Mouse (Mus musculus): ENCODE measurements at regions not wholly inside any gene's neighbourhood (a gene's known extent, or its start where the extent isn't known, plus 50 kb on each side); places are given as distances from the start of the nearest gene placed in this dataset.

- H3K36me3 ChIP-seq = no peaks in the 10 kb centered on the region
- DNase-seq (ENCODE audit: low spot score) = no peak
- WGBS = 70% methylated on average over 4 of the region's 4 CpGs
These were observed 298.1 kb downstream of the Matn1 start for GRCm38 (mm10) chr4:131242250-131242649.

GRCm38 (mm10) chr4:131243744-131244387 lies 299.7 kb downstream of the Matn1 start:
- peaks cover 10% of the 10 kb centered on the region; the same call in 1 of the 2 replicates for H3K27me3 ChIP-seq (ENCODE audit: insufficient read depth, poor library complexity, severe bottlenecking)
- peaks cover 24% of the 10 kb centered on the region for H3K4me1 ChIP-seq (replicated peaks)
- 30% methylated on average over 9 of the region's 9 CpGs for WGBS
- H3K4me3 ChIP-seq = no peak overlapping the region
- peak; percentile 17 for DNase-seq (ENCODE audit: low spot score)
- peak overlapping the region; percentile 79 for H3K27ac ChIP-seq
- no peaks in the 10 kb centered on the region for H3K36me3 ChIP-seq
- H3K9me3 ChIP-seq = no peaks in the 10 kb centered on the region

More at GRCm38 (mm10) chr4:131242250-131242649, 298.1 kb downstream of the Matn1 start:
- H3K27me3 ChIP-seq (ENCODE audit: insufficient read depth, poor library complexity, severe bottlenecking) = peaks cover 6% of the 10 kb centered on the region; the same call in 1 of the 2 replicates
- peaks cover 26% of the 10 kb centered on the region for H3K4me1 ChIP-seq (replicated peaks)
- H3K4me3 ChIP-seq = no peak overlapping the region
- H3K27ac ChIP-seq = no peak overlapping the region
- H3K9me3 ChIP-seq = no peaks in the 10 kb centered on the region

GRCm38 (mm10) chr4:131252602-131253442 lies 308.6 kb downstream of the Matn1 start:
- Histone ChIP-seq H3K4me1 (replicated peaks) (peaks cover 20% of the 10 kb centered on the region), H3K27ac (peak overlapping the region; percentile 25), H3K27me3 (ENCODE audit: insufficient read depth, poor library complexity, severe bottlenecking) (peaks cover 28% of the 10 kb centered on the region), H3K9me3 (no peaks in the 10 kb centered on the region), H3K4me3 (peak overlapping the region; percentile 44), H3K36me3 (no peaks in the 10 kb centered on the region)
- DNase-seq (ENCODE audit: low spot score) = peak; percentile 82
- 22% methylated on average over 30 of the region's 30 CpGs for WGBS

GRCm38 (mm10) chr4:131253443-131253817 lies 309.2 kb downstream of the Matn1 start:
- H3K27me3 ChIP-seq (ENCODE audit: insufficient read depth, poor library complexity, severe bottlenecking) = peaks cover 28% of the 10 kb centered on the region
- peaks cover 20% of the 10 kb centered on the region for H3K4me1 ChIP-seq (replicated peaks)
- H3K9me3 ChIP-seq = no peaks in the 10 kb centered on the region
- no peak for DNase-seq (ENCODE audit: low spot score)
- H3K27ac ChIP-seq = peak overlapping the region; percentile 25; the same call in 1 of the 2 replicates
- no peaks in the 10 kb centered on the region for H3K36me3 ChIP-seq
- peak overlapping the region; percentile 44 for H3K4me3 ChIP-seq
- 6% methylated on average over 8 of the region's 8 CpGs for WGBS

- Histone ChIP-seq H3K27me3 (ENCODE audit: insufficient read depth, poor library complexity, severe bottlenecking) (peaks cover 22% of the 10 kb centered on the region), H3K4me1 (replicated peaks) (peaks cover 23% of the 10 kb centered on the region), H3K4me3 (no peak overlapping the region), H3K9me3 (no peaks in the 10 kb centered on the region), H3K36me3 (no peaks in the 10 kb centered on the region), H3K27ac (no peak overlapping the region)
- no peak for DNase-seq (ENCODE audit: low spot score)
- 67% methylated on average over 7 of the region's 7 CpGs for WGBS
These were observed 310.1 kb downstream of the Matn1 start for GRCm38 (mm10) chr4:131254243-131254642.

- Histone ChIP-seq H3K4me3 (no peak overlapping the region), H3K4me1 (replicated peaks) (peaks cover 26% of the 10 kb centered on the region), H3K9me3 (no peaks in the 10 kb centered on the region), H3K27ac (no peak overlapping the region), H3K27me3 (ENCODE audit: insufficient read depth, poor library complexity, severe bottlenecking) (peaks cover 24% of the 10 kb centered on the region), H3K36me3 (no peaks in the 10 kb centered on the region)
- WGBS = 44% methylated on average over 6 of the region's 6 CpGs
- DNase-seq (ENCODE audit: low spot score) = peak; percentile 30
These were observed 310.5 kb downstream of the Matn1 start for GRCm38 (mm10) chr4:131254691-131255090.

- Histone ChIP-seq H3K9me3 (no peaks in the 10 kb centered on the region), H3K27ac (peak overlapping the region; percentile 43; the same call in 1 of the 2 replicates), H3K4me3 (no peak overlapping the region), H3K36me3 (no peaks in the 10 kb centered on the region), H3K27me3 (ENCODE audit: insufficient read depth, poor library complexity, severe bottlenecking) (peaks cover 14% of the 10 kb centered on the region), H3K4me1 (replicated peaks) (peaks cover 29% of the 10 kb centered on the region)
- DNase-seq (ENCODE audit: low spot score) = no peak
- 61% methylated on average over 2 of the region's 2 CpGs for WGBS
These were observed 317.1 kb downstream of the Matn1 start for GRCm38 (mm10) chr4:131261236-131261635.

- Histone ChIP-seq H3K9me3 (no peaks in the 10 kb centered on the region), H3K36me3 (no peaks in the 10 kb centered on the region), H3K4me3 (no peak overlapping the region), H3K4me1 (replicated peaks) (peaks cover 33% of the 10 kb centered on the region), H3K27ac (no peak overlapping the region), H3K27me3 (ENCODE audit: insufficient read depth, poor library complexity, severe bottlenecking) (peaks cover 19% of the 10 kb centered on the region)
- WGBS = 76% methylated on average over 6 of the region's 6 CpGs
- DNase-seq (ENCODE audit: low spot score) = no peak
These were observed 318.7 kb downstream of the Matn1 start for GRCm38 (mm10) chr4:131262909-131263308.

- 6% methylated on average over 9 of the region's 9 CpGs for WGBS
- no peak overlapping the region for H3K27ac ChIP-seq
- peaks cover 32% of the 10 kb centered on the region for H3K27me3 ChIP-seq (ENCODE audit: insufficient read depth, poor library complexity, severe bottlenecking)
- peaks cover 31% of the 10 kb centered on the region for H3K4me1 ChIP-seq (replicated peaks)
- no peaks in the 10 kb centered on the region for H3K9me3 ChIP-seq
- no peak overlapping the region for H3K4me3 ChIP-seq
- no peak for DNase-seq (ENCODE audit: low spot score)
- H3K36me3 ChIP-seq = no peaks in the 10 kb centered on the region
These were observed 322.6 kb downstream of the Matn1 start for GRCm38 (mm10) chr4:131266764-131267163.

GRCm38 (mm10) chr4:131267760-131268159 lies 323.6 kb downstream of the Matn1 start:
- Histone ChIP-seq H3K4me3 (no peak overlapping the region), H3K4me1 (replicated peaks) (peaks cover 29% of the 10 kb centered on the region), H3K27me3 (ENCODE audit: insufficient read depth, poor library complexity, severe bottlenecking) (peaks cover 34% of the 10 kb centered on the region), H3K27ac (no peak overlapping the region), H3K36me3 (no peaks in the 10 kb centered on the region), H3K9me3 (no peaks in the 10 kb centered on the region)
- 70% methylated on average over 10 of the region's 10 CpGs for WGBS
- DNase-seq (ENCODE audit: low spot score) = no peak

- H3K9me3 ChIP-seq = no peaks in the 10 kb centered on the region
- peak; percentile 60 for DNase-seq (ENCODE audit: low spot score)
- H3K4me3 ChIP-seq = no peak overlapping the region
- H3K27ac ChIP-seq = 0 out of 2 replicates have a peak overlapping the region, but pooled peaks have one; percentile 8
- H3K27me3 ChIP-seq (ENCODE audit: insufficient read depth, poor library complexity, severe bottlenecking) = peaks cover 29% of the 10 kb centered on the region
- WGBS = 19% methylated on average over 7 of the region's 7 CpGs
- H3K36me3 ChIP-seq = no peaks in the 10 kb centered on the region
- H3K4me1 ChIP-seq (replicated peaks) = peaks cover 12% of the 10 kb centered on the region; the same call in 1 of the 2 replicates
These were observed 326.0 kb downstream of the Matn1 start for GRCm38 (mm10) chr4:131270192-131270591.

GRCm38 (mm10) chr4:131272060-131272459 lies 327.9 kb downstream of the Matn1 start:
- peaks cover 25% of the 10 kb centered on the region for H3K27me3 ChIP-seq (ENCODE audit: insufficient read depth, poor library complexity, severe bottlenecking)
- H3K9me3 ChIP-seq = no peaks in the 10 kb centered on the region
- DNase-seq (ENCODE audit: low spot score) = no peak
- WGBS = 80% methylated on average over 7 of the region's 7 CpGs
- peaks cover 10% of the 10 kb centered on the region; the same call in 1 of the 2 replicates for H3K4me1 ChIP-seq (replicated peaks)
- H3K27ac ChIP-seq = 0 out of 2 replicates have a peak overlapping the region, but pooled peaks have one; percentile 23
- no peaks in the 10 kb centered on the region for H3K36me3 ChIP-seq
- H3K4me3 ChIP-seq = no peak overlapping the region

- Histone ChIP-seq H3K36me3 (no peaks in the 10 kb centered on the region), H3K27me3 (ENCODE audit: insufficient read depth, poor library complexity, severe bottlenecking) (no peaks in the 10 kb centered on the region), H3K4me1 (replicated peaks) (peaks cover 15% of the 10 kb centered on the region), H3K9me3 (no peaks in the 10 kb centered on the region), H3K4me3 (no peak overlapping the region), H3K27ac (no peak overlapping the region)
- whole genome bisulfite sequencing = 82% methylated on average over 2 of the region's 2 CpGs
- DNase-seq (ENCODE audit: low spot score) = no peak
These were observed 349.4 kb downstream of the Matn1 start for GRCm38 (mm10) chr4:131293560-131293959.

All from hindbrain, embryonic 10.5 days (tissue).